Mouse (Mus musculus) layer of hippocampus, adult 2 months (tissue): ENCODE data around the gene Igf1. TPM values are rescaled to one million over a fixed set of nuclear protein-coding genes. Genes with fewer than 3 reads are reported as not detected.

ENCODE experiments used
- DNase-seq, 2 experiments: peaks; one replicate each; pipeline ENCODE4 v3.0.0; 2022; ENCODE audit warnings: low spot score in 2 of 2
- H3K27ac ChIP-seq: fragments of 200-600 bp; 2 replicates; pipeline ENCODE4 v1.8.1; 2022
- H3K4me3 ChIP-seq: fragments of 200-600 bp; 2 replicates; pipeline ENCODE4 v1.8.1; 2022; ENCODE audit warnings: mild to moderate bottlenecking
- CTCF ChIP-seq: fragments of 200-600 bp; conservative IDR thresholded peaks from 2 replicates; pipeline ENCODE4 v1.8.1; 2022; ENCODE audit warnings: antibody characterized with exemption, mild to moderate bottlenecking, moderate library complexity
- total RNA-seq, 2 experiments: library from RNA; stranded (reverse); gene quantifications; 2 replicates each; pipeline ENCODE4 v1.2.3; 2021

Igf1 gene
- total RNA-seq, 2 experiments from 2014 or later = 7.8 to 9.2 TPM

GRCm38 (mm10) chr10:87866448-87866847 is 8.4 kb downstream of the Igf1 start:
- H3K27ac ChIP-seq = no peak overlapping the region
- no peak for TF ChIP-seq CTCF
- no peak overlapping the region for H3K4me3 ChIP-seq
- no peak for DNase-seq

- DNase-seq = no peak
- TF ChIP-seq CTCF = no peak
- H3K27ac ChIP-seq = no peak overlapping the region
- H3K4me3 ChIP-seq = no peak overlapping the region
Measured at GRCm38 (mm10) chr10:87867217-87867616, 9.2 kb downstream of the Igf1 start.

DNA sequence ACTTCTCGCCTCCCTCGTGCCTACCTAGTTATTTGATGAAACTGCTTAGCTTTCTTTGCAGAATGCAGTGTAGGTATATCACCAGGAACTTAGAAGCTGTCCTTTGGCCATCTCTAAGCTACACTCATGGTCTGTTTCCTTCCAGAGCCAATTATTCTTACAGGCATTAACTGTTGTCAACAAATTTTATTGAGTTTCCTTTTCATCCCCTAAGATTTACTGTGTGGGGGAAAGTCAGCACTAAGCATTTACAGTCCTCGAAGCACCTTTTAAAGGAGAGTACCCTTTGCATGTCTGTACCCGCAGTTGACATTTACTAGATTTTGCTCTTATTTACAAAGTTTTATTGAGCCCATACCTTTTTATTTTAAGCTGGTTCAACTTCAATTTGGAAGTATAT is 9.6 kb downstream of the Igf1 start:
- H3K27ac ChIP-seq = no peak overlapping the region
- TF ChIP-seq CTCF = no peak
- H3K4me3 ChIP-seq = no peak overlapping the region
- DNase-seq = no peak

DNA sequence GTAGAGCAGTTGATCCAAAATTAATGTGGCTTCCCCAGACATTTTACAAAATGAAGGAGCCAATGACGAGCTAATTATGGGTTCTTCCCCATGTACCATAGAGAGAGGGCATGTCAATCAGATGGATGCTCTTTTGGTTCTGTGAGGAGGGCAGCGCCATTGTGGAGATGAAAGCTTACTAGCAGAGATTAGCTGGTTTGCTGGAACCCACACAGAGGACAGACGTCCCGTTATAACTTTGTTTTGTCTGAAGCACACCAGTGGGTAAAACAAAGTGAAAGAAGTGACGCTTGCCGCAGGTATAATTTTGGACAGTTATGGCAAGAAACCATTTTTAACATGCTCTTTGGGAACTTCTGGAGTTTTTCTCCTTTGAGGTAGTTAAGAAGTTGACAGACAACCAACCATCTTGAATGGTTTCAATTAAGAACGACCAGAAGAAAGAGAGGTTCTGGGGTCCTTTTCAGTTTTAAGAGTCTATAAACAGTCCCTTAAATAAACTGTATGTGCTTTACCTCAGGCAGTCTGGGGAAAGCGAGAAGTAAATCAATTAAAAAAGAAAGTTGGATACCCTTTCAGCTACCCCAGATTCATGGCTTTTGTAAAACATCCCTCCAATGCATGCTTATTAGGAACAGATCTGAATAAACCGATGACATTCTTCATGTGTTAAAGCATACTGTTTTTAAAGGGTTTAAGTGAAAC is 10.4 kb downstream of the Igf1 start:
- TF ChIP-seq CTCF = no peak
- Histone ChIP-seq H3K27ac (no peak overlapping the region), H3K4me3 (no peak overlapping the region)
- DNase-seq = no peak

- no peak for TF ChIP-seq CTCF
- no peak overlapping the region for H3K27ac ChIP-seq
- DNase-seq = no peak
- no peak overlapping the region for H3K4me3 ChIP-seq
Measured at GRCm38 (mm10) chr10:87869151-87869550, 11.1 kb downstream of the Igf1 start.

GRCm38 (mm10) chr10:87869691-87870090 is 11.6 kb downstream of the Igf1 start:
- Histone ChIP-seq H3K27ac (no peak overlapping the region), H3K4me3 (no peak overlapping the region)
- no peak for DNase-seq
- TF ChIP-seq CTCF = no peak

- TF ChIP-seq CTCF = no peak
- no peak for DNase-seq
- H3K27ac ChIP-seq = no peak overlapping the region
- H3K4me3 ChIP-seq = no peak overlapping the region
Measured at GRCm38 (mm10) chr10:87871863-87872647, 14.0 kb downstream of the Igf1 start.

DNA sequence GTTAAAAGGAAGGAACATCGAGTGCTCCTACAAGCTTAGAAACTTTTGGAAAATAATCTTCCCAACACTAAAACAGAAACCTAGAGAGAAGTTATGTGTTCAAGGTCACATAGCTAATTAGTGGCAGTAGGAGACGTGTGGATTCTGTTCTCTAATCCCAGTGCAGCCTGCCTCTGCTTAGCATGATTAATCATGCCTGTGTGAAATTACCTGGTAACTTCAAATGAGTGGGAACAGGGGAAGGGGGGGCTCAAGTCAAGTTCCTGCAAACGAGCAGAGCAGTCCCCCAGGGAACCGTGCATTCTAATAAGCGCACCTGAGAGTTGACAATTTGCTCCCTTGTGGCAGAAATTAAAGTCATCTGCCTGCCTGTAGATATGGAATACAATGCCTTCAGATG is 14.8 kb downstream of the Igf1 start:
- H3K4me3 ChIP-seq = no peak overlapping the region
- TF ChIP-seq CTCF = no peak
- H3K27ac ChIP-seq = no peak overlapping the region
- no peak for DNase-seq

DNA sequence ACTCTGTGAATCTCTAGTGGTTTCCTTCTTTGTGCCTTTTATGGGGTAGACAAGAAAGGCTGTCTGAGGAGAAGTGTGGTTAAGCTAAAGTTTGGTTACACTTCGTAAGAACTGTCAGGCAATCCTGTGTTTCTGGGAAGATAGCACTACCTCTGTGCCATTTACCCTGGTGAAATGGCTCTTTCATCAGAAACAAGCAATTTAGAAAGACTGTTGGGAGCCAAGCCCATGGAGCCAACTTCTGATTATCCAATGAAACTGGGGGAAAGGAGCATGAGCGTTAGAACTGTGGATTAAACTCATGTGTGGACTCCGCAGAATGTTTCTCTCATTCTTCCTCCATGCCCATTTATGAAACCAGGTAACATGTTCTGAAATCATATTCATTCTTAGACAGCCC is 15.5 kb downstream of the Igf1 start:
- no peak for DNase-seq
- Histone ChIP-seq H3K27ac (no peak overlapping the region), H3K4me3 (no peak overlapping the region)
- TF ChIP-seq CTCF = no peak

GRCm38 (mm10) chr10:87880071-87880785 is 22.2 kb downstream of the Igf1 start:
- no peak for DNase-seq
- no peak overlapping the region for H3K27ac ChIP-seq
- TF ChIP-seq CTCF = no peak
- no peak overlapping the region for H3K4me3 ChIP-seq

DNA sequence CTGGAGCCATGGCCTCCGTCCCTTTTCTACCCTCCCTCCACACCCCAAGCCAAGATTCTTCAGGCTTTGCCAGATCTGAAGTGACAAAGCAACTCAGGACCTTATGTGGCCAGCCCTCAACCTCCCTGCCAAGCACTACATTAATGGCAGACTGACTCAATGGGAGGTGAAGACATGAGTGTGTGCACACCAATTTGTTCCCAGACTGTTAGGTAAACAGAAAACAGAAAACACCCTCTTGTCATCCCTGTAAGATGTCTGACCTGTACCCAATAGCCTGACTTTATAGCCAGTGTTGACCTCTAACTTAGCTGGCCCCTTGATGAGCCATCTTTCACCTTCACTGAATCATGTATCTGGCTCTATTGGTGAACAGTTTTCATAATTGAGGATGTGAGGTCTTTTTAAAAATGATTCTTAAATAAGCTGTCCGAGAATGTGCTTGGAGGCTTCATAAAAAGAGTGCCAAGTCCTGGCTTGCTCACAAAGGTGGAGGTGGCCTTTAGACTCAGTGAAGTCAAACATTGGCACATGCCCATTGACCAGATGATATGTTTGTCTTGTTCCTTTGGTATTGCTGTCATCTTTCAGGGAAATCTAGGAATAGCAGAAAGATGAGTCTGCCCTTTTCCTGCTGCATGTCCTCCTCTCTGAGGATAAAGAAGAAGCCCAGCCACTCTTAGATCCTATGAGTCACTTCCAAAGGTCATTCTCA is 27.4 kb downstream of the Igf1 start:
- DNase-seq = no peak
- no peak for TF ChIP-seq CTCF
- Histone ChIP-seq H3K4me3 (no peak overlapping the region), H3K27ac (no peak overlapping the region)

- DNase-seq = no peak
- Histone ChIP-seq H3K27ac (no peak overlapping the region), H3K4me3 (no peak overlapping the region)
- no peak for TF ChIP-seq CTCF
Measured at GRCm38 (mm10) chr10:87889850-87890249, 31.8 kb downstream of the Igf1 start.

DNA sequence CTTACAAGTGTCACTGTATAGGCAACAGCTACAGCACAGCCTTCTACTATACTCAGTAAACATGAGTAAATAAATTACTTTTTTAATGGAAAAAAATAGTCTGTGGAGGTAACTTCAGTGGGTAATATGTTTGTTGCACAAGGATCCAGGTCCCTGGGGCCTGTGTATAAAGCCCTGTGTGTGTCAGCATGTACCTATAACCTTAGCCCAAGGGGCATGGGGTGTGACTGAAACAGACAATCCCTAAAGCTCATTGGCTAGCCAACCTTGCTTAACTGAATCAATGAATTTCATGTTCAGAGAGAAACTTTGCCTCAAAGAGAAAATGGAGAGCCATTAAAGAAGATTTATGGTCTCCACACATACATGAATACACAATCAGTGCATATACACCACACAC is 34.2 kb downstream of the Igf1 start:
- Histone ChIP-seq H3K27ac (no peak overlapping the region), H3K4me3 (no peak overlapping the region)
- no peak for TF ChIP-seq CTCF
- no peak for DNase-seq
